Mouse (Mus musculus) thymus, postnatal 25 days (tissue): ENCODE measurements around the gene Palmd.

Experiments used
- DNase-seq: peaks from one replicate; pipeline ENCODE4 v3.0.0; 2022

Palmd gene

DNA sequence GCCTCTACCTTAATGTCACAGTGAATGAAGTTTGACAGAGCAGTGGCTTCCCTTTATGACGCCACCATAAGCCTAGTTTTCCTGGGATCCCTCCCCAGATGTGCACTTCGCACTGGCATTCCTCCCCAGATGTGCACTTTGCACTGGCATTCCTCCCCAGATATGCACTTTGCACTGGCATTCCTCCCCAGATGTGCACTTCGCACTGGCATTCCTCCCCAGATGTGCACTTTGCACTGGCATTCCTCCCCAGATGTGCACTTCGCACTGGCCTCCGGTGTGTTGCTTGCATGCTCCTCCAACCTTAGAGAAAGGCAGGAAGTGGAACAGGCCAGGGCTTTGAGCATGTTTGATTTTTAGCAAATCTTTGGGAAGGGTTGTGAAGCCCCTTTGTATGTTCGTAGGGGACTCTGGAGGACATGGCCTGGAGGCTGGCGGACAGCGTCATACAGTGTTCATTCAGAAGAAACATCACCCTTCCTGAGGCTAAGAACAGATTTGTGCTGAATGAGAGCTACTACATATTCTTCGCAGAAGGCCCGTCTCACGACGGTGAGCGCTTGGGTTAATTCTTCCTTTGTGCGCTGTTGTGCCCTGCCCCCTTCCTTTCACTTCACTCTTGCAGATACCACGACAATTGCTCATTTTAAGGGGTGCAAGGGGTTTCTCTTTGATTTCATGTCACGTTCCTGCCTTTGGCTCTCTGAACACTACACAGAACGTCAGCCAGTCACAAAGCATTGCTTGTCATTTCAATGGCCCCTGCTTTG lies 77.2 kb downstream of the Palmd start:
- DNase-seq: no peak

DNA sequence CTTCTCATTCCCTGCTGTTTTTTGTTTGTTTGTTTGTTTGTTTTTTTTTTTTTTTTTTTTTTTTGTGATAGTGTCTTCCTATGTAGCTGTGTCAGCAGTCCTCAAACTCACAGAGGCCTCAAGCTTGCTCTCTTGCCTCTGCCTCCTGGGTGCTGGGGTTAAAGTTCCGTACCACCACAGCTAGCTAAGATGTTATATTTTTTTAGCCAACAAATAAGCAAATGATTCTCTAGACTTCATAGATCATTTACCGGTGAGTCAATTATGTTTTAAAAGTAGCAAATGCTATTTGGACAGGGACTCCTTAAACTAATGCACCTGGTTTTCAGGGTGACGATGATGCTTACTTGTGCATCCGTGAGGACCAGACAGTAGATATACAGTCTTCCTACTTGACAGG lies 78.2 kb downstream of the Palmd start:
- DNase-seq: no peak

DNA sequence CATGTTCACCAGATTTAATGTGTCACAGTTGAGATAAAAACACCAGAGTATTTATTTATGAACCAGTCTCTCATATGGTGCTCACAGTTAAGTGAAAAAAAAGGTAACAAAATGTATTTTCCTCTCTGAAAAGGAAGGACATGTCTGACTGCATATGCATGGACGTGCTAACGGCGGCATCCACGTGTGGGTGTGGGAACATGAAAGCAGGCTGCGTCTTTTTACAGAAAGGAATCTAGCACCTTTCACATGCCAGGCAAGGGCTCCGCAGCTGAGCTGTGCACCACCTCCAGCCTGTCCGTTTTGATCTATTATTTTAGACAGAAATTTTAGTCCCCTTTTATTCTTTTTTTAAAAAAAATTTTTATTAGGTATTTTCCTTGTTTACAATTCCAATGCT lies 79.4 kb downstream of the Palmd start:
- DNase-seq: no peak

DNA sequence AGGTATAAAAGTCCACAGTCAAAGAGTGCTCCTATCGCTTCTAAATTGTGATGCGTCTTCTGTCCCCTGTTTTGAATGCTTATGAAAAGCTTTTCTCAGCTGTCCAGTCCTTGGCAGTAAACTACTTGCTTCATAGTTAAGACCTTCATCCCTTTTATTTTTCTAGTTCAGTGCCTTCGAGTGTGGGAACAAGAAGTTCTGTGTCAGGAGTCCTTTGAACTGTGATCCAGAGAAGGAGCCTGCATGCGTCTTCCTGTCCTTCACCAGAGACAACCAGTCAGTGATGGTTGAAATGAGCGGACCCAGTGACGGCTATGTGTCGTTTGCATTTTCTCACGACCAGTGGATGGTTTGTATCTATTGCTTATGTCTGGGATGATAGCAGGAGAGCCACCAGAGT lies 83.8 kb downstream of the Palmd start:
- no peak for DNase-seq

DNA sequence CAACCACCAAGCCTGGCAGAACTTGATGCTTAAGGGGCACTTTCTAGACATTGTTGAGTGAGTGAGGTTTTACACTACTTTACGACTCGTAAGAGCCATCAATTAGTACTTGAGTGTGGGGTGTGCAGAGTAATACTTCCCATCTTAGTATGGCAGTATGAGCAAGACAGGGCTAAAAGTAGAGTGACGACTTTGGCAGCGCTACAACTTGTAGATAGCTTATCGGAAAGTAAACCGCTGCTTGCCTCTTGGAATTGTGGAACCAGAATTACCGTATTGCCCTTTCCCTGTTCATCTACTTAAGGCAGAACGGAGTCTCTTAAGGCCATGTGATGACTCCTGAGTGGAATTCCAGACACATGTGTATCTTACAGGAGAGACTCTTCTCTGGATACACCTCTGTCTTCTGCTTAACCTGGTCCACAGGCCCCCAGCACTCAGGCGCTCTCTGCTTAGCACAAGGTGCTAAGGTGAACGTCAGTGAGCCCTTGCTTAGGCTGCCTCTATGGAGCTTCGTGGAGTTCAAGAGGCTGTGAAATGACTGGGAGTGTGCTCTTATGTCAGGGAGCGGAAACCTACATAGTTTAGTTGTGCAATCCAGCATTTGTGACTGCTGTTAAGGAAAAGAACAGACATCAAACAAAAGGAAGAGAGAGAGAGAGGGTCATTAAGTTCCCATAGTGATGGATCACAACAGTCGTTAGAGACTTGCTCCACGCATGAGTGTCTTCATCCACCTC lies 86.4 kb downstream of the Palmd start:
- no peak for DNase-seq

DNA sequence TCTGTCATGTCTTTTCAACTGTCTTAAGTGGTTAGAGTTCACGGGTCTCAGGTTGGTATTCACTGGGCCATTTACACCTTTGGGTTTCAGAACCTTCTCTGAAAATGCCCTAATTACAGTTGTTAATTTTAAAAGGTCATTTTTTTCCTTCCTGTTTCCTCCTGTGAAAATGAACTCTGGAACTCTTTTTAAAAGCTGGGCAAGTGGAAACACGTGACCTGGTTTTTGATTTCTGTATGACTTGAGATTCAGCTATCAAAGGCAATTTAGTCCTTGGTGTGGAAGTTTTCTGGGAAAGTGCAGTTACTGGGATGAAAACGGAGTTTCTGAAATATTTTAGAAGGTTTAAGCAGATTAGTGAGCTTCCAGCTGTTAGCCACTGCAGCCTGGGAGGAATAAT lies 98.4 kb downstream of the Palmd start:
- DNase-seq: no peak
